Mouse (Mus musculus) CH12.LX (cell line): ENCODE measurements at regions not wholly inside any gene's neighbourhood (a gene's known extent, or its start where the extent isn't known, plus 50 kb on each side); places are given as distances from the start of the nearest gene placed in this dataset.
"Not testable (repeated sequence)": the region's sequence is repeated elsewhere in the genome, so short reads cannot be mapped to it uniquely, and the experiment has no call there.

Experiments used
- DNase-seq: peaks from one replicate; pipeline ENCODE4 v3.0.0-alpha.2; 2013; ENCODE audit errors: extremely low read depth
- H3K27ac ChIP-seq: 2 replicates; pipeline ENCODE4 v1.5.1; 2012; ENCODE audit warnings: low read depth, mild to moderate bottlenecking, control low read depth, moderate library complexity; ENCODE audit not compliant: insufficient read depth
- H3K27me3 ChIP-seq: replicated peaks from 2 replicates; pipeline ENCODE3; 2012; ENCODE audit warnings: inconsistent platforms
- H3K36me3 ChIP-seq, 2 experiments: replicated peaks in 1 of 2; 2 replicates each; pipeline versions ENCODE3 to v1.6.1; 2012; ENCODE audit warnings: inconsistent platforms in 1 of 2, low read length in 1 of 2, mild to moderate bottlenecking in 1 of 2, mixed read lengths in 1 of 2, moderate library complexity in 1 of 2; ENCODE audit not compliant: control insufficient read depth in 1 of 2, insufficient read depth in 1 of 2
- H3K4me1 ChIP-seq, 2 experiments: 2 replicates each; pipeline ENCODE4 v1.6.1; 2012; ENCODE audit warnings: inconsistent platforms in 1 of 2, moderate library complexity in 1 of 2; ENCODE audit not compliant: insufficient read depth in 2 of 2, control insufficient read depth in 1 of 2
- H3K4me2 ChIP-seq: 2 replicates; pipeline ENCODE4 v1.6.1; 2012; ENCODE audit warnings: low read depth, mild to moderate bottlenecking, control low read depth; ENCODE audit not compliant: poor library complexity, insufficient read depth, severe bottlenecking
- H3K4me3 ChIP-seq, 3 experiments: fragments of 150-350 bp in 1 of 3; sonication (generic) in 1 of 3; replicated peaks in 1 of 3; 2 replicates each; pipeline versions ENCODE3 to v1.5.1; 2011 to 2012; ENCODE audit warnings: low read depth in 2 of 3, low read length in 2 of 3, mild to moderate bottlenecking in 2 of 3, moderate library complexity in 2 of 3, control low read depth in 1 of 3, improper control_type of control experiment in 1 of 3, inconsistent platforms in 1 of 3, mixed read lengths in 1 of 3; ENCODE audit not compliant: poor library complexity in 1 of 3
- H3K79me2 ChIP-seq: replicated peaks from 2 replicates; pipeline ENCODE4 v1.6.1; 2012; ENCODE audit warnings: mild to moderate bottlenecking, moderate library complexity; ENCODE audit not compliant: control insufficient read depth, poor library complexity, insufficient read depth, severe bottlenecking; ENCODE audit errors: extremely low read depth
- H3K9ac ChIP-seq: 2 replicates; pipeline ENCODE4 v1.6.1; 2012; ENCODE audit warnings: low read depth, mild to moderate bottlenecking, control low read depth, moderate library complexity; ENCODE audit not compliant: insufficient read depth
- H3K9me3 ChIP-seq: replicated peaks from 2 replicates; pipeline ENCODE3; 2012; ENCODE audit warnings: low read length, inconsistent platforms, mixed read lengths
- CHD2 ChIP-seq: IDR thresholded peaks from 2 replicates; pipeline ENCODE4 v1.6.1; 2011; ENCODE audit warnings: low read length, improper control_type of control experiment
- CTCF ChIP-seq, 2 experiments: IDR thresholded peaks in 1 of 2; conservative IDR thresholded peaks in 1 of 2; 2 replicates each; pipeline ENCODE4 v1.5.1; 2011 to 2012; ENCODE audit warnings: low read depth in 2 of 2, low read length in 2 of 2, improper control_type of control experiment in 1 of 2, inconsistent platforms in 1 of 2, mild to moderate bottlenecking in 1 of 2, moderate library complexity in 1 of 2
- E2F4 ChIP-seq: IDR thresholded peaks from 2 replicates; pipeline ENCODE4 v1.6.1; 2011; ENCODE audit warnings: low read depth, low read length, improper control_type of control experiment; ENCODE audit not compliant: insufficient replicate concordance
- ELF1 ChIP-seq: IDR thresholded peaks from 2 replicates; pipeline ENCODE4 v1.6.1; 2014; ENCODE audit warnings: low read depth, mild to moderate bottlenecking, inconsistent platforms, low read length, improper control_type of control experiment
- ETS1 ChIP-seq: conservative IDR thresholded peaks from 2 replicates; pipeline ENCODE4 v1.6.1; 2012; ENCODE audit warnings: low read depth, mild to moderate bottlenecking, inconsistent platforms, low read length, improper control_type of control experiment, moderate library complexity
- GABPA ChIP-seq: IDR thresholded peaks from 2 replicates; pipeline ENCODE4 v1.6.1; 2012; ENCODE audit warnings: low read depth, low read length, improper control_type of control experiment, inconsistent platforms; ENCODE audit not compliant: insufficient replicate concordance
- JUN ChIP-seq: IDR thresholded peaks from 2 replicates; pipeline ENCODE4 v1.6.1; 2011; ENCODE audit warnings: low read depth, mild to moderate bottlenecking, low read length, improper control_type of control experiment, moderate library complexity; ENCODE audit not compliant: insufficient read depth
- MAX ChIP-seq: IDR thresholded peaks from 2 replicates; pipeline ENCODE4 v1.6.1; 2011; ENCODE audit warnings: low read length, improper control_type of control experiment
- MAZ ChIP-seq: IDR thresholded peaks from 2 replicates; pipeline ENCODE4 v1.6.1; 2012; ENCODE audit warnings: low read depth, mild to moderate bottlenecking, inconsistent platforms, low read length, improper control_type of control experiment, moderate library complexity
- MYC ChIP-seq: IDR thresholded peaks from 2 replicates; pipeline ENCODE4 v1.6.1; 2011; ENCODE audit warnings: low read depth, mild to moderate bottlenecking, improper control_type of control experiment, low read length
- NRF1 ChIP-seq: IDR thresholded peaks from 2 replicates; pipeline ENCODE4 v1.6.1; 2014; ENCODE audit warnings: low read depth, mild to moderate bottlenecking, inconsistent platforms, low read length, improper control_type of control experiment, moderate library complexity
- PAX5 ChIP-seq: IDR thresholded peaks from 2 replicates; pipeline ENCODE4 v1.6.1; 2012; ENCODE audit warnings: low read length, inconsistent platforms, mixed read lengths
- RAD21 ChIP-seq: IDR thresholded peaks from 2 replicates; pipeline ENCODE4 v1.6.1; 2011; ENCODE audit warnings: low read depth, mild to moderate bottlenecking, low read length, improper control_type of control experiment, moderate library complexity
- SIN3A ChIP-seq: IDR thresholded peaks from 2 replicates; pipeline ENCODE4 v1.6.1; 2012; ENCODE audit warnings: low read length, improper control_type of control experiment, inconsistent platforms
- SMC3 ChIP-seq: IDR thresholded peaks from 2 replicates; pipeline ENCODE4 v1.6.1; 2011; ENCODE audit warnings: low read depth, low read length, improper control_type of control experiment
- UBTF ChIP-seq: IDR thresholded peaks from 2 replicates; pipeline ENCODE4 v1.6.1; 2012; ENCODE audit warnings: low read depth, mild to moderate bottlenecking, inconsistent platforms, low read length, improper control_type of control experiment, moderate library complexity
- USF1 ChIP-seq: IDR thresholded peaks from 2 replicates; pipeline ENCODE4 v1.6.1; 2014; ENCODE audit warnings: low read depth, mild to moderate bottlenecking, inconsistent platforms, low read length, improper control_type of control experiment
- USF2 ChIP-seq: conservative IDR thresholded peaks from 2 replicates; pipeline ENCODE4 v1.6.1; 2011; ENCODE audit warnings: low read depth, low read length, improper control_type of control experiment
- ZC3H11A ChIP-seq: IDR thresholded peaks from 2 replicates; pipeline ENCODE4 v1.6.1; 2012; ENCODE audit warnings: low read depth, mild to moderate bottlenecking, inconsistent platforms, low read length, improper control_type of control experiment
- ZKSCAN1 ChIP-seq: IDR thresholded peaks from 2 replicates; pipeline ENCODE4 v1.6.1; 2012; ENCODE audit warnings: low read depth, inconsistent platforms, low read length, improper control_type of control experiment, borderline replicate concordance
- ZMIZ1 ChIP-seq: IDR thresholded peaks from 2 replicates; pipeline ENCODE4 v1.6.1; 2012; ENCODE audit warnings: low read depth, mild to moderate bottlenecking, inconsistent platforms, low read length, improper control_type of control experiment
- dilution Hi-C: fragments of 300-500 bp; cut with MboI; formaldehyde crosslinking; loops from 2 replicates; pipeline ENCODE4 v1.14.3; 2020; ENCODE audit warnings: low sequenced_read_pairs; ENCODE audit not compliant: extremely low pct_unique_long_range_greater_than_20kb, extremely low pct_ligation_motif_present
- in situ Hi-C: fragments of 300-500 bp; cut with MboI; formaldehyde crosslinking; loops from 3 replicates; pipeline ENCODE4 v1.14.3; 2019; ENCODE audit warnings: low sequenced_read_pairs, low pct_ligation_motif_present, low pct_unique_long_range_greater_than_20kb, mixed read lengths

GRCm38 (mm10) chr5:118483532-118483931 is 76.9 kb upstream of the Med13l start:
- DNase-seq = no peak
- Histone ChIP-seq H3K27me3 (no peaks in the 10 kb centered on the region), H3K9ac (no peak overlapping the region), H3K36me3 (no peaks in the 10 kb centered on the region), H3K4me1 (peaks cover 12 to 34% of the 10 kb centered on the region in 2 experiments), H3K79me2 (no peaks in the 10 kb centered on the region), H3K9me3 (no peaks in the 10 kb centered on the region), H3K4me3 (no peak overlapping the region), H3K4me2 (no peak overlapping the region; the same call in 1 of the 2 replicates), H3K27ac (no peak overlapping the region)
- TF ChIP-seq NRF1 (no peak), GABPA (no peak), ZMIZ1 (no peak), SIN3A (no peak), RAD21 (no peak), ZC3H11A (no peak), JUN (no peak), MYC (no peak), ZKSCAN1 (no peak), USF2 (no peak)
- in situ Hi-C loops = no loop called here
- dilution Hi-C loops = no loop called here

GRCm38 (mm10) chr5:118485191-118485590 is 75.3 kb upstream of the Med13l start:
- no peaks in the 10 kb centered on the region for H3K27me3 ChIP-seq
- in situ Hi-C loops = no loop called here
- H3K36me3 ChIP-seq = no peaks in the 10 kb centered on the region
- TF ChIP-seq MAZ (no peak), MAX (no peak), SMC3 (no peak), ZKSCAN1 (no peak), UBTF (no peak), USF1 (no peak), CTCF (conservative IDR thresholded peaks at IDR 0.05 in 1 of 2, IDR thresholded peaks at IDR 0.05 in 1 of 2; ENCODE audit: low read depth in 2 of 2, low read length in 2 of 2) (no peak), E2F4 (no peak), GABPA (no peak), ELF1 (no peak), PAX5 (no peak), NRF1 (no peak), MYC (no peak), CHD2 (no peak), ETS1 (no peak)
- H3K4me1 ChIP-seq = peaks cover 11 to 28% of the 10 kb centered on the region in 2 experiments
- H3K27ac ChIP-seq = no peak overlapping the region
- H3K9ac ChIP-seq = no peak overlapping the region
- no peak overlapping the region for H3K4me2 ChIP-seq
- DNase-seq = no peak
- H3K9me3 ChIP-seq = no peaks in the 10 kb centered on the region
- no peaks in the 10 kb centered on the region for H3K79me2 ChIP-seq
- H3K4me3 ChIP-seq = no peak overlapping the region
- dilution Hi-C loops = no loop called here

- DNase-seq, in situ Hi-C loops, H3K4me2 ChIP-seq, H3K79me2 ChIP-seq, H3K4me3 ChIP-seq, H3K27me3 ChIP-seq, H3K27ac ChIP-seq, H3K9ac ChIP-seq, H3K36me3 ChIP-seq, dilution Hi-C loops: not testable (repeated sequence)
- Histone ChIP-seq H3K9me3 (peaks cover 13% of the 10 kb centered on the region), H3K4me1 (peaks cover 15 to 36% of the 10 kb centered on the region in 2 experiments)
These were observed 68.0 kb upstream of the Med13l start for GRCm38 (mm10) chr5:118492522-118492921.
